Mouse (Mus musculus) limb, embryonic 13.5 days (tissue): ENCODE results near the gene Traf3ip1. TPM values are rescaled to one million over a fixed set of nuclear protein-coding genes. Genes with fewer than 3 reads are reported as not detected.

ENCODE experiments used
- ATAC-seq: fragments of 200-750 bp; cut with Nextera tagmentation; 2 replicates; pipeline ENCODE4 v1.8.0; 2017; ENCODE audit warnings: low read depth, moderate number of reproducible peaks, moderate TSS enrichment; ENCODE audit not compliant: low FRiP score
- H3K27ac ChIP-seq: fragments of 300-500 bp; sonication (generic); 2 replicates; pipeline ENCODE4 v1.5.1; 2015; ENCODE audit warnings: inconsistent platforms, mild to moderate bottlenecking, moderate library complexity
- H3K27me3 ChIP-seq: fragments of 300-500 bp; sonication (generic); 2 replicates; pipeline ENCODE4 v1.6.1; 2015; ENCODE audit warnings: mild to moderate bottlenecking, inconsistent platforms
- H3K36me3 ChIP-seq: fragments of 300-500 bp; sonication (generic); 2 replicates; pipeline ENCODE4 v1.6.1; 2015; ENCODE audit warnings: inconsistent platforms, mild to moderate bottlenecking, moderate library complexity
- H3K4me1 ChIP-seq: fragments of 300-500 bp; sonication (generic); 2 replicates; pipeline ENCODE4 v1.6.1; 2015; ENCODE audit warnings: inconsistent platforms
- H3K4me2 ChIP-seq: fragments of 300-500 bp; sonication (generic); replicated peaks from 2 replicates; pipeline ENCODE4 v1.6.1; 2015; ENCODE audit warnings: inconsistent platforms, mild to moderate bottlenecking, moderate library complexity
- H3K4me3 ChIP-seq: fragments of 300-500 bp; sonication (generic); 2 replicates; pipeline ENCODE4 v1.5.1; 2015; ENCODE audit warnings: moderate library complexity, mild to moderate bottlenecking, inconsistent platforms
- H3K9ac ChIP-seq: fragments of 300-500 bp; sonication (generic); 2 replicates; pipeline ENCODE4 v1.6.1; 2015; ENCODE audit warnings: mild to moderate bottlenecking, inconsistent platforms
- H3K9me3 ChIP-seq: fragments of 300-500 bp; sonication (generic); 2 replicates; pipeline ENCODE4 v1.6.1; 2016; ENCODE audit warnings: inconsistent platforms
- WGBS: fragments of 180-500 bp; shearing (Covaris S2); methylation state at CpG from one replicate; pipeline ENCODE4 v1.1.7; 2015; 5-methylcytosine and 5-hydroxymethylcytosine counted together
- polyA plus RNA-seq: library from polyadenylated mRNA; unstranded; fragments of >200 nt; fragmentation: Nextera tagmentation; extraction: Ambion mirVana; gene quantifications from 2 replicates; pipeline ENCODE4 v1.2.1, GENCODE M21; 2015

The Traf3ip1 gene
- polyA plus RNA-seq, 1 experiment from 2014 or later = 10.0 TPM

DNA sequence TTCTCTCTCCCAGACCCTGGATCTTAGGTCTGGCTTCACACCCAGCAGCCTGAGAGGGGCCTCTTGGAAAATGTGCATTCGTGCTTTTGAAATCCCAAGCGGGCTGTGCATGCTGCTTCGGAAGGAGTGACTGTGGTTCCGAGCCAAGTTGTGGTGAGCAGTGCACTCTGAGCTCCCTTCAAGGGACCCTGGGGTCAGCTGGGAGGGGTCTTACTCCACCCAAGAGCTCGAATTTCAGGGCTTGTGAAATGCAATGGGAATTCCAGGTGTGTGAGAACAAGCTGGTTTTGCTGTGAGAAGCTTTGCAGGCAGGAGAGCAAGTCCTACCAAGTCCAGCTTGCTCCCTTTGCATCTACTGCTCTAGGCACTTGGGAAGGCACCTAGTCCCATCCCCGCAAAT lies 70.2 kb downstream of the Traf3ip1 start:
- Histone ChIP-seq H3K4me3 (no peak overlapping the region), H3K36me3 (no peaks in the 10 kb centered on the region), H3K27ac (peak overlapping the region; percentile 56; the same call in 1 of the 2 replicates), H3K4me2 (0 out of 2 replicates have a peak overlapping the region, but pooled peaks have one; percentile 3), H3K9me3 (no peaks in the 10 kb centered on the region), H3K4me1 (peaks cover 35% of the 10 kb centered on the region), H3K9ac (no peak overlapping the region), H3K27me3 (0 out of 2 replicates have a peak, but pooled peaks cover 2% of the 10 kb centered on the region)
- peak; percentile 68 for ATAC-seq
- 33% methylated on average over 6 of the region's 6 CpGs for whole genome bisulfite sequencing

- H3K9me3 ChIP-seq = no peaks in the 10 kb centered on the region
- peaks cover 42% of the 10 kb centered on the region for H3K4me1 ChIP-seq
- no peaks in the 10 kb centered on the region for H3K36me3 ChIP-seq
- no peak overlapping the region for H3K9ac ChIP-seq
- no peak overlapping the region for H3K4me3 ChIP-seq
- no peak overlapping the region for H3K27ac ChIP-seq
- H3K27me3 ChIP-seq = 0 out of 2 replicates have a peak, but pooled peaks cover 5% of the 10 kb centered on the region
- no peak overlapping the region for H3K4me2 ChIP-seq
- 72% methylated on average over 2 of the region's 2 CpGs for WGBS
- no peak for ATAC-seq
These were observed 72.8 kb downstream of the Traf3ip1 start for GRCm38 (mm10) chr1:91567269-91567668.

DNA sequence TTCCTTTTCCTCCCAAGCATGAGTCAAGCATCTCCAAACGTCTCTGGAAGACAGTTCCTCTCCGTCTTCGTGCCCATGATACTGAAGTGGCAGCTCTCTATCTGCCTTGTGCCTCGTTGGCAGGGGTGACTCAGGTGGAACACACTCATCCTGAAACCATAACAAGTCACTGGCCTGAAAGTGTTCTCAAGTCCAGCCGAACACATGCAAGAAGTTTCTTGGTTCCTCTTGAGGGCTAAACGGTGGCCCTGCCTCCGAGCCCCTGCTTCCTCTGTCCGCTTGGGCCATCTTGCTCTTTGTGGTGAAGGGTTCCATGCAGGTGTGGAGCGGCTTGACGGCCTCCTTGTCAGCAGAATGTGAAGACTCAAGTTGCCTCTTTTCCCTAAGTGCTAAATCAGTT lies 78.0 kb downstream of the Traf3ip1 start:
- Histone ChIP-seq H3K9me3 (no peaks in the 10 kb centered on the region), H3K4me2 (no peak overlapping the region), H3K27ac (no peak overlapping the region), H3K9ac (no peak overlapping the region), H3K36me3 (no peaks in the 10 kb centered on the region), H3K27me3 (0 out of 2 replicates have a peak, but pooled peaks cover 6% of the 10 kb centered on the region), H3K4me1 (peaks cover 22% of the 10 kb centered on the region), H3K4me3 (no peak overlapping the region)
- 83% methylated on average over 10 of the region's 10 CpGs for WGBS
- ATAC-seq = no peak

DNA sequence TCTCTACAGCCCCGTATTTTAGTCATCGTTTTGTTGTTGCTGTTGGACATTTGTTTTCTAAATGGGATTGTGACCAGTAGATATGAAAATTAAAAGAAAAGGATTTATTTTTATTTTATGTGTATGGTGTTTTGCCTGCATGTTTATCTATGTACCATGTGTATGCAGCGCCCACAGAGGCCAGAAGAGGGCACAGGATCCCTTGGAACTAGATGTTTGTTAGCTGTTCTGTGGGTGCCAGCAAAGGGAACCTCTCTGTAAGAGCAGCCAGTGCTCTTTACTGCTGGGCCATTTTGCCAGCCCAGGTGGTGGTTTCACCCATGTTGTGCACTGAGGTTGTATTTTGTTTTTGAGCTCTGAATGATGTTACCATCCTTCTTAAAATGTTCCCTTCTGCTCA lies 79.8 kb downstream of the Traf3ip1 start:
- ATAC-seq = no peak

GRCm38 (mm10) chr1:91577883-91578517 lies 83.6 kb downstream of the Traf3ip1 start:
- H3K4me3 ChIP-seq = no peak overlapping the region
- H3K27me3 ChIP-seq = peaks cover 4% of the 10 kb centered on the region; the same call in 1 of the 2 replicates
- no peaks in the 10 kb centered on the region for H3K9me3 ChIP-seq
- no peak for ATAC-seq
- H3K36me3 ChIP-seq = no peaks in the 10 kb centered on the region
- H3K27ac ChIP-seq = no peak overlapping the region
- peaks cover 24% of the 10 kb centered on the region for H3K4me1 ChIP-seq
- no peak overlapping the region for H3K9ac ChIP-seq
- 63% methylated on average over 7 of the region's 7 CpGs for WGBS
- no peak overlapping the region for H3K4me2 ChIP-seq

More for the DNA sequence above, 79.8 kb downstream of the Traf3ip1 start:
- Histone ChIP-seq H3K4me1 (peaks cover 28% of the 10 kb centered on the region), H3K27ac (no peak overlapping the region), H3K9me3 (no peaks in the 10 kb centered on the region), H3K4me2 (no peak overlapping the region), H3K27me3 (0 out of 2 replicates have a peak, but pooled peaks cover 6% of the 10 kb centered on the region), H3K36me3 (no peaks in the 10 kb centered on the region), H3K4me3 (no peak overlapping the region), H3K9ac (no peak overlapping the region)
- WGBS = 59% methylated on average over 3 of the region's 3 CpGs

Other genes starting within 250 kb of the Traf3ip1 start
- gene Ube2f, start 244.3 kb upstream of the Traf3ip1 start, polyA plus RNA-seq = 62.7 and 68.1 TPM in 2 replicates
- gene Scly, start 196.3 kb upstream of the Traf3ip1 start, polyA plus RNA-seq = 11.9 and 14.0 TPM in 2 replicates
- 0.04 and 0.05 TPM in 2 replicates for gene Espnl, start 172.6 kb upstream of the Traf3ip1 start, polyA plus RNA-seq
- gene Klhl30, start 143.6 kb upstream of the Traf3ip1 start, polyA plus RNA-seq = 1.6 and 1.8 TPM in 2 replicates
- gene Erfe, start 128.2 kb upstream of the Traf3ip1 start, polyA plus RNA-seq = 2.0 and 2.1 TPM in 2 replicates
- gene Ilkap, start 95.8 kb upstream of the Traf3ip1 start, polyA plus RNA-seq = 163 and 172 TPM in 2 replicates
- gene Hes6, start 80.6 kb upstream of the Traf3ip1 start, polyA plus RNA-seq = 114 and 117 TPM in 2 replicates
- 3.3 TPM in 2 replicates for gene Per2, start 35.3 kb upstream of the Traf3ip1 start, polyA plus RNA-seq
- 5.5 and 6.3 TPM in 2 replicates for gene Asb1, start 45.9 kb downstream of the Traf3ip1 start, polyA plus RNA-seq